Mouse (Mus musculus): ENCODE measurements around the gene Nme1.

DNA sequence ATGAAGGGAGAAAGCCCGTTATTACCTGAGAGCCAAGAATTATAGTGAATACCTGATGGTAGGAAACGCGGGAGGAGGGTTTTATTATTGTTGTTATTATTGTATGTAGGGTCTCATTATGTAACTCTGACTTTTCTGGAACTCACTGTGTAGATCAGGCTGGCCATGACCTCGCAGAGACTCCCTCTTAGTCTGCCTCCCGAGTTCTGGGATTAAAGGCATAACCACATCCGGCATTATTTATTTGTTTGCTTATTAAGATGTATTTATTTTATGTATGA, 467 bp upstream of the Nme1 start:
- TF ChIP-seq CTCF (IDR thresholded peaks at IDR 0.05; ENCODE audit: borderline replicate concordance, insufficient read depth, low read length) (no peak), POLR2A (IDR thresholded peaks at IDR 0.05; ENCODE audit: low read depth, low read length) (0 out of 2 replicates have a peak, but pooled peaks have one; percentile 5)
